ENCODE assay signal across 24 mouse cellular contexts in the genomic region with DNA sequence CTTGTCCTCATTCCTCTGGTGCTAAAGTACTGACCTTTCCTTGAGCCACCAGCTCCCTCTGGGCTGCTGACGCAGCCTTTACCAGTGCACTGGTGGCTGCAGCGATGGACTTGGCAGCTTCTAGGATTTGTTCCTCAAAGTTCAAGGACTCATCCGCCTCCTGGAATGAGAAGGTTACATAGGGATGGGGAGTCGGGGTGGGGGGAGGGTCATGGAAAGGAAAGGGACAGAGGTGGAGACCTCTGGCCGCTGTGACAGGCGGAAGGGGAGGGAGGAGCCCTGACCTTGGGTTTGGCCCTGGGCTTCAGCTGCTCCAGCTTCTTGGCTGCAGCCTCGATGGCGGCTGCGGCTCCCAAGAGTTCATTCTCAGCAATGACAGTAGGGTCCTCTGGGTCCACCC. TPM values are rescaled to one million over a fixed set of nuclear protein-coding genes. Genes with fewer than 3 reads are reported as not detected.
DNase-seq lines count a peak whose midpoint lies in the region; ATAC-seq and TF ChIP-seq lines count a peak whose summit lies in the region.
"Had no signal": no experiment of that assay in that cellular context is flagged by ENCODE, and none has a peak within 500 bp of the region (broad histone marks: within the 10 kb centered on the region; RNA-seq: fewer than 3 reads in every experiment).

No protein-coding gene starts in this region.

- H3K27me3 ChIP-seq in spleen, adult 2 months (ENCODE audit: control insufficient read depth, insufficient read depth, low read length) = no peaks in the 10 kb centered on the region
- H3K27me3 ChIP-seq in forebrain, embryonic 16.5 days (replicated peaks; ENCODE audit: control insufficient read depth, insufficient read depth, low read length) = no peaks in the 10 kb centered on the region
- H3K27me3 ChIP-seq: heart, embryonic 12.5 days; hindbrain, embryonic 13.5 days; limb, embryonic 12.5 days; lung, embryonic 15.5 days had no signal

- H3K9ac ChIP-seq in forebrain, embryonic 16.5 days (replicated peaks; ENCODE audit: low read depth, low read length) = no peak overlapping the region
- H3K9ac ChIP-seq: forebrain, postnatal 0 days; heart, embryonic 12.5 days; hindbrain, embryonic 13.5 days; limb, embryonic 12.5 days; liver, embryonic 14.5 days; lung, embryonic 15.5 days had no signal

- peak overlapping the region; percentile 85 for H3K27ac ChIP-seq in gastrocnemius, adult 2 months
- H3K27ac ChIP-seq in spleen, adult 2 months (ENCODE audit: insufficient read depth, low read length) = peak overlapping the region; percentile 52
- H3K27ac ChIP-seq in forebrain, embryonic 16.5 days (ENCODE audit: low read length) = no peak overlapping the region
- H3K27ac ChIP-seq: hindbrain, embryonic 13.5 days; limb, embryonic 12.5 days; liver, embryonic 14.5 days; lung, embryonic 15.5 days had no signal

- peak overlapping the region; percentile 52; the same call in 1 of the 2 replicates for H3K4me3 ChIP-seq in gastrocnemius, adult 2 months
- H3K4me3 ChIP-seq in spleen, adult 2 months (ENCODE audit: extremely low read depth, insufficient read depth, insufficient read length) = no peak overlapping the region
- no peak overlapping the region for H3K4me3 ChIP-seq in forebrain, embryonic 16.5 days (replicated peaks; ENCODE audit: low read length)
- H3K4me3 ChIP-seq: heart, embryonic 12.5 days; hindbrain, embryonic 13.5 days; limb, embryonic 12.5 days; lung, embryonic 15.5 days had no signal

- no peaks in the 10 kb centered on the region for H3K9me3 ChIP-seq in forebrain, embryonic 16.5 days (ENCODE audit: control insufficient read depth, low read length)
- H3K9me3 ChIP-seq: G1E; heart, embryonic 12.5 days; hindbrain, embryonic 13.5 days; limb, embryonic 12.5 days; lung, embryonic 15.5 days had no signal

- H3K36me3 ChIP-seq in spleen, adult 2 months (ENCODE audit: control insufficient read depth, insufficient read depth, low read length) = peaks cover 68% of the 10 kb centered on the region
- H3K36me3 ChIP-seq in forebrain, embryonic 16.5 days (ENCODE audit: control insufficient read depth, insufficient read depth) = peaks cover 40% of the 10 kb centered on the region

- TF ChIP-seq POLR2A in spleen, adult 2 months (IDR thresholded peaks at IDR 0.05; ENCODE audit: low read depth, low read length) = no peak

- H3K4me1 ChIP-seq in spleen, adult 2 months (ENCODE audit: control insufficient read depth, insufficient read depth, insufficient read length) = no peaks in the 10 kb centered on the region
- H3K4me1 ChIP-seq in forebrain, embryonic 16.5 days (replicated peaks; ENCODE audit: control insufficient read depth, insufficient read depth, low read length) = no peaks in the 10 kb centered on the region
- H3K4me1 ChIP-seq: hindbrain, embryonic 13.5 days; limb, embryonic 12.5 days; lung, embryonic 15.5 days had no signal

- no peak overlapping the region for H3K4me2 ChIP-seq in forebrain, embryonic 16.5 days (ENCODE audit: low read length)
- H3K4me2 ChIP-seq: heart, embryonic 12.5 days; hindbrain, embryonic 13.5 days; limb, embryonic 12.5 days; lung, embryonic 15.5 days had no signal

- 81% methylated on average over 9 of the region's 9 CpGs for WGBS in spleen, adult 2 months
- 87% methylated on average over 9 of the region's 9 CpGs for WGBS in forebrain, embryonic 16.5 days

- intact Hi-C loops in gastrocnemius, adult 2 months (cut with DNase I) = no loop called here

- ATAC-seq in forebrain, embryonic 16.5 days = no peak
- ATAC-seq: CD4-positive, CD25-positive, alpha-beta regulatory T cell, adult 4 months; forebrain, postnatal 0 days; inflammation-experienced regulatory T-cells, adult 6 months had no signal

- TF ChIP-seq CTCF in gastrocnemius, adult 2 months (IDR thresholded peaks at IDR 0.05) = no peak
- no peak for TF ChIP-seq CTCF in spleen, adult 2 months (IDR thresholded peaks at IDR 0.05; ENCODE audit: extremely low read depth, insufficient read depth, insufficient read length, insufficient replicate concordance)

- peak; percentile 43 for DNase-seq in gastrocnemius, adult 2 months
- no peak for DNase-seq in gastrocnemius, adult 8-10 months (ENCODE audit: low spot score in 2 of 2)
- no peak for DNase-seq in spleen, adult 2 months (ENCODE audit: low read depth in 1 of 2, low spot score in 2 of 2)
- DNase-seq in spleen, adult 18-20 months = no peak
- DNase-seq in kidney, postnatal 10 days = peak; percentile 60
- no peak for DNase-seq in frontal cortex, postnatal 36 days (ENCODE audit: low spot score in 2 of 2)
- DNase-seq: cerebellum, adult 11 months; cerebellum, postnatal 25 days; embryo, embryonic 11 days; forebrain, postnatal 0 days; heart, postnatal 14 days; lung, postnatal 4 days; thymus, postnatal 14 days had no signal

RNA-seq across cellular contexts. Expression of gene Tpm2, which starts 9.7 kb away (rescaled TPM):
- total RNA-seq in gastrocnemius, adult 2 months (2021) = over 10,000 TPM in 1 of 2 experiments, 1,000 to 10,000 TPM in 1; 4,293 to 10,756 TPM
- 1,000 to 10,000 TPM; 3,728 to 5,173 (median 4,676) TPM for total RNA-seq in gastrocnemius, adult 8-10 months (2022)
- 11.8 and 13.8 TPM in 2 replicates for polyA plus RNA-seq in spleen, adult 2 months (2012; rRNA removed)
- 10.5 and 13.2 TPM in 2 replicates for polyA plus RNA-seq in forebrain, embryonic 16.5 days (2015; fragmentation: Nextera tagmentation; extraction: Ambion mirVana)
- polyA plus RNA-seq: CD4-positive, CD25-positive, alpha-beta regulatory T cell, adult 4 months; G1E; inflammation-experienced regulatory T-cells, adult 6 months had no signal

RNA-seq across cellular contexts. Expression of gene Car9, which starts 26.5 kb away (rescaled TPM):
- 1 to 10 TPM; 3.7 to 4.8 TPM for total RNA-seq in gastrocnemius, adult 2 months (2021)
- 1 to 10 TPM; 3.2 to 8.8 (median 3.8) TPM for total RNA-seq in gastrocnemius, adult 8-10 months (2022)
- 2.0 TPM in 2 replicates for polyA plus RNA-seq in spleen, adult 2 months (2012; rRNA removed)
- 0.16 and 0.20 TPM in 2 replicates for polyA plus RNA-seq in forebrain, embryonic 16.5 days (2015; fragmentation: Nextera tagmentation; extraction: Ambion mirVana)
- total RNA-seq: layer of hippocampus, postnatal 14 days had no signal
- polyA plus RNA-seq: G1E had no signal

RNA-seq across cellular contexts. Expression of gene Creb3, which starts 28.9 kb away (rescaled TPM):
- total RNA-seq in gastrocnemius, adult 2 months (2021) = 10 to 100 TPM; 40.3 to 47.4 TPM
- 10 to 100 TPM; 36.3 to 47.6 (median 41.3) TPM for total RNA-seq in gastrocnemius, adult 8-10 months (2022)
- 48.8 and 54.0 TPM in 2 replicates for polyA plus RNA-seq in spleen, adult 2 months (2012; rRNA removed)
- polyA plus RNA-seq in forebrain, embryonic 16.5 days (2015; fragmentation: Nextera tagmentation; extraction: Ambion mirVana) = 83.5 and 91.1 TPM in 2 replicates

RNA-seq across cellular contexts. Expression of gene Tln1, which starts 29.2 kb away (rescaled TPM):
- total RNA-seq in gastrocnemius, adult 2 months (2021) = 10 to 100 TPM; 52.3 to 62.4 TPM
- 10 to 100 TPM; 52.5 to 57.4 (median 56.6) TPM for total RNA-seq in gastrocnemius, adult 8-10 months (2022)
- 163 and 208 TPM in 2 replicates for polyA plus RNA-seq in spleen, adult 2 months (2012; rRNA removed)
- polyA plus RNA-seq in forebrain, embryonic 16.5 days (2015; fragmentation: Nextera tagmentation; extraction: Ambion mirVana) = 49.5 and 54.6 TPM in 2 replicates

RNA-seq across cellular contexts. Expression of gene Arhgef39, which starts 33.8 kb away (rescaled TPM):
- not detected for total RNA-seq in gastrocnemius, adult 2 months (2021)
- not detected for total RNA-seq in gastrocnemius, adult 8-10 months (2022)
- 12.7 and 16.8 TPM in 2 replicates for polyA plus RNA-seq in spleen, adult 2 months (2012; rRNA removed)
- polyA plus RNA-seq in forebrain, embryonic 16.5 days (2015; fragmentation: Nextera tagmentation; extraction: Ambion mirVana) = 17.4 and 18.8 TPM in 2 replicates
- total RNA-seq: gastrocnemius, adult 18-20 months had no signal

Comparison
In these comparisons a context has a peak if more than half of its experiments do, and no peak if none do; other contexts are left out.
1. DNase-seq: peak in gastrocnemius, adult 2 months (single experiment) and kidney, postnatal 10 days (single experiment); none in gastrocnemius, adult 8-10 months (0 of 2), spleen, adult 2 months (0 of 2), spleen, adult 18-20 months (0 of 2) and frontal cortex, postnatal 36 days (0 of 2).